ENCODE assay signal across 26 mouse cellular contexts in genomic region chr11:114714526-114714925, GRCm38 (mm10). TPM values are rescaled to one million over a fixed set of nuclear protein-coding genes. Genes with fewer than 3 reads are reported as not detected.
DNase-seq lines count a peak whose midpoint lies in the region; ATAC-seq lines count a peak whose summit lies in the region.
"Had no signal": no experiment of that assay in that cellular context is flagged by ENCODE, and none has a peak within 500 bp of the region (broad histone marks: within the 10 kb centered on the region; RNA-seq: fewer than 3 reads in every experiment).

No protein-coding gene starts in this region.

- 94% methylated on average over 6 of the region's 6 CpGs for WGBS in forebrain, embryonic 10.5 days

- H3K27ac ChIP-seq in forebrain, embryonic 10.5 days: no peak overlapping the region
- H3K27ac ChIP-seq: forebrain, embryonic 12.5 days; heart, embryonic 15.5 days; kidney, postnatal 0 days; liver, embryonic 12.5 days; neural tube, embryonic 15.5 days had no signal

- no peak overlapping the region for H3K4me3 ChIP-seq in forebrain, embryonic 10.5 days
- H3K4me3 ChIP-seq: forebrain, embryonic 12.5 days; heart, adult 2 months; heart, embryonic 15.5 days; limb, embryonic 12.5 days; liver, embryonic 12.5 days; megakaryocyte, embryonic 14.5 days; myocyte; neural tube, embryonic 15.5 days had no signal

- ATAC-seq in frontal cortex, adult (ENCODE audit: low TSS enrichment): peak; percentile 96
- ATAC-seq: liver, embryonic 12.5 days had no signal

- no peaks in the 10 kb centered on the region for H3K9me3 ChIP-seq in forebrain, embryonic 10.5 days
- H3K9me3 ChIP-seq: forebrain, embryonic 12.5 days; heart, embryonic 15.5 days; limb, embryonic 12.5 days; liver, embryonic 12.5 days; megakaryocyte, embryonic 14.5 days; neural tube, embryonic 15.5 days had no signal

- H3K27me3 ChIP-seq in forebrain, embryonic 10.5 days (ENCODE audit: poor library complexity, severe bottlenecking): no peaks in the 10 kb centered on the region
- H3K27me3 ChIP-seq: forebrain, embryonic 12.5 days; heart, embryonic 15.5 days; limb, embryonic 12.5 days; liver, embryonic 12.5 days; neural tube, embryonic 15.5 days had no signal

- intact Hi-C loops in left cerebral cortex, postnatal 4 days (cut with DNase I): no loop called here

- H3K4me1 ChIP-seq in forebrain, embryonic 10.5 days: 0 out of 2 replicates have a peak, but pooled peaks cover 5% of the 10 kb centered on the region
- H3K4me1 ChIP-seq: heart, embryonic 15.5 days; limb, embryonic 12.5 days; liver, embryonic 12.5 days; megakaryocyte, embryonic 14.5 days had no signal

- DNase-seq in frontal cortex, postnatal 25 days (ENCODE audit: low spot score in 2 of 2): no peak
- peak; percentile 83 for DNase-seq in brain, adult 2 months (ENCODE audit: low read depth, low spot score)
- DNase-seq in layer of hippocampus, adult 8-10 months (ENCODE audit: low spot score in 2 of 2): peak; percentile 52 to 62
- DNase-seq in left cerebral cortex, postnatal 4 days: peak; percentile 30
- DNase-seq in spleen, postnatal 14 days (ENCODE audit: low spot score in 2 of 2): no peak
- no peak for DNase-seq in forebrain, embryonic 10.5 days (ENCODE audit: extremely low spot score, low spot score)
- DNase-seq: adrenal gland, postnatal 36 days; cerebellum, adult 8-10 months; gastrocnemius, postnatal 25 days; heart, adult 2 months; heart, postnatal 4 days; kidney, adult 18-20 months; lung, adult 2 months; midbrain, embryonic 14.5 days; spleen, adult 18-20 months; thymus, adult 2 months had no signal

- H3K36me3 ChIP-seq in forebrain, embryonic 10.5 days (replicated peaks): peaks cover 9% of the 10 kb centered on the region
- H3K36me3 ChIP-seq: heart, embryonic 15.5 days; liver, embryonic 12.5 days had no signal

RNA-seq across cellular contexts. Expression of gene Dnaic2, which starts 12.7 kb away (rescaled TPM):
- total RNA-seq in layer of hippocampus, adult 8-10 months (2022): 1 to 10 TPM; 1.9 to 2.6 (median 2.2) TPM
- total RNA-seq in left cerebral cortex, postnatal 4 days (2021): 1 to 10 TPM; 1.5 to 1.8 TPM
- 0.77 and 1.0 TPM in 2 replicates for polyA plus RNA-seq in forebrain, embryonic 10.5 days (2016; fragmentation: Nextera tagmentation; extraction: Ambion mirVana)
- total RNA-seq: MEL had no signal

RNA-seq across cellular contexts. Expression of gene Ttyh2, which starts 39.3 kb away (rescaled TPM):
- total RNA-seq in layer of hippocampus, adult 8-10 months (2022): 10 to 100 TPM; 29.9 to 38.8 (median 36.2) TPM
- total RNA-seq in left cerebral cortex, postnatal 4 days (2021): 10 to 100 TPM; 19.9 to 21.4 TPM
- polyA plus RNA-seq in forebrain, embryonic 10.5 days (2016; fragmentation: Nextera tagmentation; extraction: Ambion mirVana): 8.6 and 9.5 TPM in 2 replicates

RNA-seq across cellular contexts. Expression of gene Rpl38, which starts 46.2 kb away (rescaled TPM):
- 1,000 to 10,000 TPM in 2 of 4 experiments, 100 to 1,000 TPM in 2; 690 to 1,011 (median 866) TPM for total RNA-seq in layer of hippocampus, adult 8-10 months (2022)
- 1,000 to 10,000 TPM; 1,144 to 1,233 TPM for total RNA-seq in left cerebral cortex, postnatal 4 days (2021)
- 1,134 and 1,162 TPM in 2 replicates for polyA plus RNA-seq in forebrain, embryonic 10.5 days (2016; fragmentation: Nextera tagmentation; extraction: Ambion mirVana)

RNA-seq across cellular contexts. Expression of gene Kif19a, which starts 50.7 kb away (rescaled TPM):
- 1 to 10 TPM; 2.7 to 4.5 (median 3.8) TPM for total RNA-seq in layer of hippocampus, adult 8-10 months (2022)
- total RNA-seq in left cerebral cortex, postnatal 4 days (2021): 1 to 10 TPM; 2.7 to 2.9 TPM
- 0.33 and 0.71 TPM in 2 replicates for polyA plus RNA-seq in forebrain, embryonic 10.5 days (2016; fragmentation: Nextera tagmentation; extraction: Ambion mirVana)
- total RNA-seq: MEL had no signal
- polyA plus RNA-seq: limb, embryonic 12.5 days; liver, embryonic 12.5 days had no signal

Comparison
In these comparisons a context has a peak if more than half of its experiments do, and no peak if none do; other contexts are left out.
1. DNase-seq: peak in brain, adult 2 months (single experiment), layer of hippocampus, adult 8-10 months (2 of 2) and left cerebral cortex, postnatal 4 days (single experiment); none in frontal cortex, postnatal 25 days (0 of 2), spleen, postnatal 14 days (0 of 2) and forebrain, embryonic 10.5 days (single experiment).